Mouse (Mus musculus) spleen, adult 2 months (tissue): ENCODE results near the gene D930007J09Rik.

Source experiments
- CTCF ChIP-seq: fragments of 200-500 bp; IDR thresholded peaks from 2 replicates; pipeline ENCODE4 v1.5.1; 2011; ENCODE audit warnings: mild to moderate bottlenecking, inconsistent platforms; ENCODE audit not compliant: insufficient read depth, insufficient read length, insufficient replicate concordance; ENCODE audit errors: extremely low read depth
- POLR2A ChIP-seq: fragments of 200-500 bp; IDR thresholded peaks from 2 replicates; pipeline ENCODE4 v1.6.1; 2011; ENCODE audit warnings: low read depth, low read length, inconsistent platforms

GRCm38 (mm10) chr13:32794619-32795018 is 8.0 kb downstream of the D930007J09Rik start:
- TF ChIP-seq CTCF (no peak), POLR2A (no peak)
